Mouse (Mus musculus) neural tube, embryonic 15.5 days (tissue): Measurements from ENCODE around the gene Thnsl1. TPM values are rescaled to one million over a fixed set of nuclear protein-coding genes. Genes with fewer than 3 reads are reported as not detected.
A peak's percentile ranks its signal among the peaks of the same experiment; 100 is the strongest.

Experiments
- ATAC-seq: fragments of 200-750 bp; cut with Nextera tagmentation; 2 replicates; pipeline ENCODE4 v1.8.0; 2017; ENCODE audit warnings: mild to moderate bottlenecking, moderate TSS enrichment, moderate library complexity; ENCODE audit not compliant: low FRiP score
- H3K27ac ChIP-seq: fragments of 300-500 bp; sonication (generic); replicated peaks from 2 replicates; pipeline ENCODE4 v1.5.1; 2015; ENCODE audit warnings: mild to moderate bottlenecking, inconsistent platforms
- H3K27me3 ChIP-seq: fragments of 300-500 bp; sonication (generic); replicated peaks from 2 replicates; pipeline ENCODE4 v1.6.1; 2015; ENCODE audit warnings: inconsistent platforms
- H3K36me3 ChIP-seq: fragments of 300-500 bp; sonication (generic); 2 replicates; pipeline ENCODE4 v1.6.1; 2015; ENCODE audit warnings: inconsistent platforms
- H3K4me1 ChIP-seq: fragments of 300-500 bp; sonication (generic); 2 replicates; pipeline ENCODE4 v1.6.1; 2015; ENCODE audit warnings: inconsistent platforms
- H3K4me2 ChIP-seq: fragments of 300-500 bp; sonication (generic); 2 replicates; pipeline ENCODE4 v1.6.1; 2015; ENCODE audit warnings: inconsistent platforms, mild to moderate bottlenecking, moderate library complexity
- H3K4me3 ChIP-seq: fragments of 300-500 bp; sonication (generic); replicated peaks from 2 replicates; pipeline ENCODE4 v1.5.1; 2015; ENCODE audit warnings: mild to moderate bottlenecking, inconsistent platforms
- H3K9ac ChIP-seq: fragments of 300-500 bp; sonication (generic); replicated peaks from 2 replicates; pipeline ENCODE4 v1.6.1; 2015; ENCODE audit warnings: mild to moderate bottlenecking, inconsistent platforms
- H3K9me3 ChIP-seq: fragments of 300-500 bp; sonication (generic); replicated peaks from 2 replicates; pipeline ENCODE4 v1.6.1; 2016; ENCODE audit warnings: inconsistent platforms
- WGBS: fragments of 180-500 bp; shearing (Covaris S2); methylation state at CpG from one replicate; pipeline ENCODE4 v1.1.7; 2015; ENCODE audit warnings: mixed read lengths; 5-methylcytosine and 5-hydroxymethylcytosine counted together
- polyA plus RNA-seq: library from polyadenylated mRNA; unstranded; fragments of >200 nt; fragmentation: Nextera tagmentation; extraction: Ambion mirVana; gene quantifications from 2 replicates; pipeline ENCODE4 v1.2.1, GENCODE M21; 2015

The Thnsl1 gene
- 17.4 and 20.2 TPM in 2 replicates for polyA plus RNA-seq

- 3% methylated on average over 43 of the region's 43 CpGs for WGBS
- ATAC-seq, result peak; percentile 100
- Histone ChIP-seq H3K27me3 (no peaks in the 10 kb centered on the region), H3K9me3 (no peaks in the 10 kb centered on the region), H3K27ac (peak within 1 kb of the TSS; percentile 88), H3K36me3 (no peaks in the 10 kb centered on the region), H3K4me1 (peaks cover 19% of the 10 kb centered on the region), H3K4me3 (peak within 1 kb of the TSS; percentile 75), H3K4me2 (peak within 1 kb of the TSS; percentile 72), H3K9ac (peak within 1 kb of the TSS; percentile 63)
Measured at GRCm38 (mm10) chr2:21204912-21205830, at the start of gene Thnsl1, which contains the start of gene Enkur. TSS of gene Thnsl1 (plus strand) at chr2:21205724. TSS of gene Enkur (minus strand) at chr2:21205365.

GRCm38 (mm10) chr2:21164296-21164695 lies 41.2 kb upstream of the Thnsl1 start:
- WGBS, result 76% methylated on average over 8 of the region's 8 CpGs
- Histone ChIP-seq H3K36me3 (no peaks in the 10 kb centered on the region), H3K27me3 (no peaks in the 10 kb centered on the region), H3K9ac (no peak overlapping the region), H3K4me2 (no peak overlapping the region), H3K4me3 (no peak overlapping the region), H3K4me1 (no peaks in the 10 kb centered on the region), H3K9me3 (no peaks in the 10 kb centered on the region), H3K27ac (no peak overlapping the region)
- ATAC-seq, result no peak

GRCm38 (mm10) chr2:21167916-21168315 lies 37.6 kb upstream of the Thnsl1 start:
- no peak for ATAC-seq
- WGBS, result 94% methylated on average over 1 of the region's 1 CpGs
- Histone ChIP-seq H3K9me3 (no peaks in the 10 kb centered on the region), H3K4me3 (no peak overlapping the region), H3K9ac (no peak overlapping the region), H3K27me3 (no peaks in the 10 kb centered on the region), H3K36me3 (no peaks in the 10 kb centered on the region), H3K27ac (no peak overlapping the region), H3K4me1 (no peaks in the 10 kb centered on the region), H3K4me2 (no peak overlapping the region)

GRCm38 (mm10) chr2:21172797-21173196 lies 32.7 kb upstream of the Thnsl1 start:
- Histone ChIP-seq H3K27me3 (no peaks in the 10 kb centered on the region), H3K27ac (no peak overlapping the region), H3K4me3 (no peak overlapping the region), H3K9ac (no peak overlapping the region), H3K36me3 (no peaks in the 10 kb centered on the region), H3K9me3 (no peaks in the 10 kb centered on the region), H3K4me1 (no peaks in the 10 kb centered on the region), H3K4me2 (no peak overlapping the region)
- 84% methylated on average over 3 of the region's 3 CpGs for WGBS
- ATAC-seq, result no peak

- 96% methylated on average over 5 of the region's 5 CpGs for WGBS
- no peaks in the 10 kb centered on the region for H3K4me1 ChIP-seq
- ATAC-seq, result no peak
- H3K9me3 ChIP-seq, result no peaks in the 10 kb centered on the region
- no peaks in the 10 kb centered on the region for H3K27me3 ChIP-seq
- no peaks in the 10 kb centered on the region for H3K36me3 ChIP-seq
- H3K4me2 ChIP-seq, result no peak overlapping the region
- H3K4me3 ChIP-seq, result no peak overlapping the region
- H3K27ac ChIP-seq, result no peak overlapping the region
- no peak overlapping the region for H3K9ac ChIP-seq
Measured at GRCm38 (mm10) chr2:21179136-21179535, 26.4 kb upstream of the Thnsl1 start.

- ATAC-seq, result no peak
- no peaks in the 10 kb centered on the region for H3K36me3 ChIP-seq
- no peak overlapping the region for H3K4me3 ChIP-seq
- 76% methylated on average over 1 of the region's 1 CpGs for WGBS
- no peak overlapping the region for H3K27ac ChIP-seq
- no peaks in the 10 kb centered on the region for H3K9me3 ChIP-seq
- no peak overlapping the region for H3K4me2 ChIP-seq
- H3K4me1 ChIP-seq, result no peaks in the 10 kb centered on the region
- no peaks in the 10 kb centered on the region for H3K27me3 ChIP-seq
- no peak overlapping the region for H3K9ac ChIP-seq
Measured at GRCm38 (mm10) chr2:21182811-21183210, 22.7 kb upstream of the Thnsl1 start.

GRCm38 (mm10) chr2:21187576-21187975 lies 17.9 kb upstream of the Thnsl1 start:
- 62% methylated on average over 7 of the region's 7 CpGs for WGBS
- no peak overlapping the region for H3K27ac ChIP-seq
- ATAC-seq, result no peak
- H3K4me2 ChIP-seq, result no peak overlapping the region
- H3K27me3 ChIP-seq, result no peaks in the 10 kb centered on the region
- H3K4me1 ChIP-seq, result no peaks in the 10 kb centered on the region
- no peak overlapping the region for H3K9ac ChIP-seq
- no peak overlapping the region for H3K4me3 ChIP-seq
- H3K9me3 ChIP-seq, result no peaks in the 10 kb centered on the region
- H3K36me3 ChIP-seq, result no peaks in the 10 kb centered on the region

- Histone ChIP-seq H3K27me3 (no peaks in the 10 kb centered on the region), H3K4me1 (no peaks in the 10 kb centered on the region), H3K4me2 (no peak overlapping the region), H3K27ac (no peak overlapping the region), H3K36me3 (no peaks in the 10 kb centered on the region), H3K9ac (no peak overlapping the region), H3K9me3 (no peaks in the 10 kb centered on the region), H3K4me3 (no peak overlapping the region)
- WGBS, result 58% methylated on average over 4 of the region's 4 CpGs
- 0 out of 2 replicates have a peak, but pooled peaks have one; percentile 21 for ATAC-seq
Measured at GRCm38 (mm10) chr2:21188610-21189009, 16.9 kb upstream of the Thnsl1 start.

GRCm38 (mm10) chr2:21191232-21191631 lies 14.3 kb upstream of the Thnsl1 start:
- Histone ChIP-seq H3K4me3 (no peak overlapping the region), H3K9me3 (no peaks in the 10 kb centered on the region), H3K9ac (no peak overlapping the region), H3K4me2 (no peak overlapping the region), H3K4me1 (no peaks in the 10 kb centered on the region), H3K27me3 (no peaks in the 10 kb centered on the region), H3K36me3 (no peaks in the 10 kb centered on the region), H3K27ac (no peak overlapping the region)
- WGBS, result 82% methylated on average over 1 of the region's 1 CpGs
- no peak for ATAC-seq

GRCm38 (mm10) chr2:21195233-21195632 lies 10.3 kb upstream of the Thnsl1 start:
- Histone ChIP-seq H3K27ac (no peak overlapping the region), H3K4me1 (no peaks in the 10 kb centered on the region), H3K27me3 (no peaks in the 10 kb centered on the region), H3K4me3 (no peak overlapping the region), H3K4me2 (no peak overlapping the region), H3K9me3 (no peaks in the 10 kb centered on the region), H3K36me3 (no peaks in the 10 kb centered on the region), H3K9ac (no peak overlapping the region)
- WGBS, result 97% methylated on average over 5 of the region's 5 CpGs
- ATAC-seq, result no peak

GRCm38 (mm10) chr2:21199051-21199450 lies 6.5 kb upstream of the Thnsl1 start:
- 59% methylated on average over 3 of the region's 3 CpGs for WGBS
- Histone ChIP-seq H3K4me3 (no peak overlapping the region), H3K9ac (no peak overlapping the region), H3K4me1 (no peaks in the 10 kb centered on the region), H3K27ac (no peak overlapping the region), H3K36me3 (no peaks in the 10 kb centered on the region), H3K4me2 (no peak overlapping the region), H3K9me3 (no peaks in the 10 kb centered on the region), H3K27me3 (no peaks in the 10 kb centered on the region)
- ATAC-seq, result no peak

- H3K27ac ChIP-seq, result no peak overlapping the region
- H3K4me3 ChIP-seq, result no peak overlapping the region
- no peaks in the 10 kb centered on the region for H3K27me3 ChIP-seq
- H3K36me3 ChIP-seq, result no peaks in the 10 kb centered on the region
- 68% methylated on average over 2 of the region's 2 CpGs for WGBS
- H3K9me3 ChIP-seq, result no peaks in the 10 kb centered on the region
- ATAC-seq, result no peak
- no peak overlapping the region for H3K9ac ChIP-seq
- H3K4me1 ChIP-seq, result peaks cover 19% of the 10 kb centered on the region
- H3K4me2 ChIP-seq, result no peak overlapping the region
Measured at GRCm38 (mm10) chr2:21202754-21203153, 2.8 kb upstream of the Thnsl1 start.
